19 mouse cellular contexts compared by ENCODE assay signal in genomic region chr7:111710311-111710710, GRCm38 (mm10).
A peak's percentile ranks its signal among the peaks of the same experiment; 100 is the strongest.
DNase-seq lines count a peak whose midpoint lies in the region; ATAC-seq and TF ChIP-seq lines count a peak whose summit lies in the region.
"Had no signal": no experiment of that assay in that cellular context is flagged by ENCODE, and none has a peak within 500 bp of the region (broad histone marks: within the 10 kb centered on the region; RNA-seq: fewer than 3 reads in every experiment).

No protein-coding gene starts in this region.

- no peaks in the 10 kb centered on the region for H3K27me3 ChIP-seq in hindbrain, postnatal 0 days (ENCODE audit: insufficient read depth, low read length)
- H3K27me3 ChIP-seq in hindbrain, embryonic 10.5 days (ENCODE audit: insufficient read depth, poor library complexity, severe bottlenecking) = no peaks in the 10 kb centered on the region
- H3K27me3 ChIP-seq in myocyte (ENCODE audit: control insufficient read depth, insufficient read depth, insufficient read length) = no peaks in the 10 kb centered on the region
- H3K27me3 ChIP-seq: limb, embryonic 15.5 days; midbrain, embryonic 15.5 days; neural tube, embryonic 13.5 days; Patski had no signal

- no peak for TF ChIP-seq POLR2A in myocyte (IDR thresholded peaks at IDR 0.05; ENCODE audit: insufficient read length, low read depth)

- whole genome bisulfite sequencing in hindbrain, postnatal 0 days = 40% methylated on average over 4 of the region's 4 CpGs
- WGBS in hindbrain, embryonic 10.5 days = 61% methylated on average over 4 of the region's 4 CpGs

- H3K9ac ChIP-seq in hindbrain, postnatal 0 days (replicated peaks; ENCODE audit: low read length) = no peak overlapping the region
- H3K9ac ChIP-seq: limb, embryonic 15.5 days; midbrain, embryonic 15.5 days; neural tube, embryonic 13.5 days had no signal

- no peak overlapping the region for H3ac ChIP-seq in myocyte (ENCODE audit: control insufficient read depth, insufficient read length)

- no peak overlapping the region for H3K4me2 ChIP-seq in hindbrain, postnatal 0 days (ENCODE audit: low read depth, low read length)
- H3K4me2 ChIP-seq in myocyte (ENCODE audit: low read depth) = peak overlapping the region; percentile 34
- H3K4me2 ChIP-seq: limb, embryonic 15.5 days; midbrain, embryonic 15.5 days; neural tube, embryonic 13.5 days had no signal

- H3K27ac ChIP-seq in hindbrain, postnatal 0 days = no peak overlapping the region
- H3K27ac ChIP-seq in hindbrain, embryonic 10.5 days = no peak overlapping the region
- H3K27ac ChIP-seq: forebrain, embryonic 10.5 days; limb, embryonic 15.5 days; macrophage; midbrain, embryonic 15.5 days; neural tube, embryonic 13.5 days had no signal

- H3K79me2 ChIP-seq in myocyte (ENCODE audit: control insufficient read depth, insufficient read depth) = no peaks in the 10 kb centered on the region

- peak; percentile 60 for TF ChIP-seq CTCF in hindbrain, postnatal 0 days (IDR thresholded peaks at IDR 0.05; ENCODE audit: low read depth)

- H3K4me3 ChIP-seq in hindbrain, postnatal 0 days (ENCODE audit: low read length) = no peak overlapping the region
- no peak overlapping the region for H3K4me3 ChIP-seq in hindbrain, embryonic 10.5 days
- no peak overlapping the region for H3K4me3 ChIP-seq in myocyte
- H3K4me3 ChIP-seq: forebrain, embryonic 10.5 days; limb, embryonic 15.5 days; midbrain, embryonic 15.5 days; neural tube, embryonic 13.5 days had no signal

- ATAC-seq in hindbrain, postnatal 0 days = no peak
- ATAC-seq: midbrain, embryonic 15.5 days; Patski had no signal

- H3K9me3 ChIP-seq in hindbrain, postnatal 0 days (ENCODE audit: low read length) = no peaks in the 10 kb centered on the region
- H3K9me3 ChIP-seq in hindbrain, embryonic 10.5 days = no peaks in the 10 kb centered on the region
- H3K9me3 ChIP-seq: forebrain, embryonic 10.5 days; limb, embryonic 15.5 days; midbrain, embryonic 15.5 days; neural tube, embryonic 13.5 days had no signal

- H3K4me1 ChIP-seq in hindbrain, postnatal 0 days (ENCODE audit: insufficient read depth, low read length) = no peaks in the 10 kb centered on the region
- 0 out of 2 replicates have a peak, but pooled peaks cover 9% of the 10 kb centered on the region for H3K4me1 ChIP-seq in hindbrain, embryonic 10.5 days (replicated peaks)
- H3K4me1 ChIP-seq: forebrain, embryonic 10.5 days; midbrain, embryonic 15.5 days; neural tube, embryonic 13.5 days had no signal

- peak; percentile 20 to 25 for DNase-seq in cerebellum, postnatal 10 days
- DNase-seq in cerebellum, adult 9-11 months = no peak
- DNase-seq in hindbrain, postnatal 0 days (ENCODE audit: low spot score) = peak; percentile 59
- no peak for DNase-seq in hindbrain, embryonic 10.5 days (ENCODE audit: low spot score)
- DNase-seq in lung, postnatal 10 days = peak; percentile 46
- no peak for DNase-seq in lung, postnatal 14 days
- DNase-seq in urinary bladder, postnatal 10 days (ENCODE audit: low spot score) = no peak
- DNase-seq: cerebellum, adult 18-20 months; heart, adult 11 months; kidney, postnatal 10 days; layer of hippocampus, adult 9-11 months; thymus, adult 2 months had no signal

- H3K36me3 ChIP-seq in hindbrain, postnatal 0 days (ENCODE audit: insufficient read depth, low read length) = no peaks in the 10 kb centered on the region
- no peaks in the 10 kb centered on the region for H3K36me3 ChIP-seq in hindbrain, embryonic 10.5 days
- H3K36me3 ChIP-seq in myocyte (ENCODE audit: control insufficient read depth, insufficient read depth) = no peaks in the 10 kb centered on the region
- H3K36me3 ChIP-seq: forebrain, embryonic 10.5 days; limb, embryonic 15.5 days; midbrain, embryonic 15.5 days; neural tube, embryonic 13.5 days had no signal

TF ChIP-seq in myocyte, 11 proteins besides CTCF, POLR2A, EP300 and RAD21:
- TF ChIP-seq MYOG (IDR thresholded peaks at IDR 0.05; ENCODE audit: control insufficient read depth in 1 of 3, insufficient read depth in 1 of 3, insufficient read length in 2 of 3, low read depth in 2 of 3) (no peak), TCF3 (IDR thresholded peaks at IDR 0.05; ENCODE audit: insufficient read length, low read depth) (no peak), REST (IDR thresholded peaks at IDR 0.05; ENCODE audit: insufficient read depth, insufficient read length) (no peak), TCF12 (IDR thresholded peaks at IDR 0.05; ENCODE audit: insufficient read depth, poor library complexity, severe bottlenecking) (no peak), MAX (IDR thresholded peaks at IDR 0.05; ENCODE audit: low read depth) (no peak), POLR2AphosphoS2 (IDR thresholded peaks at IDR 0.05; ENCODE audit: insufficient read length, low read depth) (no peak), SRF (IDR thresholded peaks at IDR 0.05; ENCODE audit: control insufficient read depth, insufficient read length, low read depth) (no peak), E2F4 (IDR thresholded peaks at IDR 0.05; ENCODE audit: insufficient read depth) (no peak), MYOD1 (IDR thresholded peaks at IDR 0.05; ENCODE audit: control insufficient read depth in 1 of 3, insufficient read length in 2 of 3, low read depth in 2 of 3) (no peak), USF1 (IDR thresholded peaks at IDR 0.05; ENCODE audit: low read depth) (no peak), CEBPB (IDR thresholded peaks at IDR 0.05; ENCODE audit: insufficient read depth, poor library complexity, severe bottlenecking) (no peak)

Comparison
In these comparisons a context has a peak if more than half of its experiments do, and no peak if none do; other contexts are left out.
1. DNase-seq: peak in cerebellum, postnatal 10 days (2 of 2), hindbrain, postnatal 0 days (single experiment) and lung, postnatal 10 days (single experiment); none in cerebellum, adult 9-11 months (single experiment), hindbrain, embryonic 10.5 days (single experiment), lung, postnatal 14 days (single experiment) and urinary bladder, postnatal 10 days (single experiment).